Mouse (Mus musculus) megakaryocyte, adult 5-6 weeks (primary cell): ENCODE measurements around the gene Rnf103. TPM values are rescaled to one million over a fixed set of nuclear protein-coding genes. Genes with fewer than 3 reads are reported as not detected.

Experiments
- total RNA-seq, 2 experiments: library from RNA; stranded (forward) in 1 of 2; stranded (reverse) in 1 of 2; fragments of 153-499, 151-499 nt in 1 of 2; fragments of 221-1000, 200-1000 nt in 1 of 2; gene quantifications; 2 replicates each; pipeline versions ENCODE4 v1.2.3 to v1.2.4; 2015 to 2017

The Rnf103 gene
- total RNA-seq, 2 experiments from 2014 or later = 14.6 to 16.4 TPM

Other genes starting within 250 kb of the Rnf103 start
- 88.0 and 114 TPM in 2 replicates for gene Krcc1, start 222.2 kb upstream of the Rnf103 start, total RNA-seq (2015)
- 124 and 139 TPM in 2 replicates for gene Krcc1, start 222.2 kb upstream of the Rnf103 start, total RNA-seq (2017)
- gene Smyd1, start 171.7 kb upstream of the Rnf103 start, total RNA-seq (2015) = not detected in 2 replicates
- gene Smyd1, start 171.7 kb upstream of the Rnf103 start, total RNA-seq (2017) = not detected in 2 replicates
- gene Cd8b1, start 171.1 kb upstream of the Rnf103 start, total RNA-seq (2015) = 0.20 TPM in 1 of 2 replicates, not detected in the other
- gene Cd8b1, start 171.1 kb upstream of the Rnf103 start, total RNA-seq (2017) = not detected in 2 replicates
- 0.46 TPM in 1 of 2 replicates, not detected in the other for gene Cd8a, start 120.5 kb upstream of the Rnf103 start, total RNA-seq (2015)
- 0.08 and 0.22 TPM in 2 replicates for gene Cd8a, start 120.5 kb upstream of the Rnf103 start, total RNA-seq (2017)
- 40.7 and 40.9 TPM in 2 replicates for gene Rmnd5a, start 53.3 kb upstream of the Rnf103 start, total RNA-seq (2015)
- 49.8 and 52.5 TPM in 2 replicates for gene Rmnd5a, start 53.3 kb upstream of the Rnf103 start, total RNA-seq (2017)
- 45.7 and 54.8 TPM in 2 replicates for gene Chmp3, start 49.9 kb downstream of the Rnf103 start, total RNA-seq (2015)
- 172 and 215 TPM in 2 replicates for gene Chmp3, start 49.9 kb downstream of the Rnf103 start, total RNA-seq (2017)
- 43.3 and 51.1 TPM in 2 replicates for gene Kdm3a, start 139.1 kb downstream of the Rnf103 start, total RNA-seq (2015)
- 36.6 and 47.5 TPM in 2 replicates for gene Kdm3a, start 139.1 kb downstream of the Rnf103 start, total RNA-seq (2017)
- 0.05 TPM in 1 of 2 replicates, not detected in the other for gene Reep1, start 213.7 kb downstream of the Rnf103 start, total RNA-seq (2015)
- gene Reep1, start 213.7 kb downstream of the Rnf103 start, total RNA-seq (2017) = 0.15 TPM in 1 of 2 replicates, not detected in the other